Mouse (Mus musculus) Patski (cell line): ENCODE measurements around the gene Shisa7. TPM values are rescaled to one million over a fixed set of nuclear protein-coding genes. Genes with fewer than 3 reads are reported as not detected.
"Not testable (repeated sequence)": the region's sequence is repeated elsewhere in the genome, so short reads cannot be mapped to it uniquely, and the experiment has no call there.

Source experiments
- ATAC-seq: fragments of 100-300 bp; one replicate; pipeline ENCODE4 v1.8.0; 2021
- CTCF ChIA-PET: fragments of 350-600 bp; sonication (Branson Sonifier 250); formaldehyde crosslinking; loops from one replicate; lab custom pipeline; 2022; ENCODE audit warnings: inconsistent platforms; lab: Charles Lee
- POLR2A ChIA-PET: fragments of 350-600 bp; sonication (Branson Sonifier 250); formaldehyde crosslinking; loops from one replicate; lab custom pipeline; 2022; ENCODE audit warnings: antibody characterized with exemption, inconsistent platforms; lab: Charles Lee
- DNase-seq: peaks from one replicate; pipeline ENCODE4 v3.0.0-alpha.2; 2011; ENCODE audit warnings: low read depth, low spot score
- H3K27me3 ChIP-seq: fragments of 371-371 bp; one replicate; pipeline ENCODE4 v1.5.1; 2021
- CTCF ChIP-seq: fragments of 100-300 bp; IDR thresholded peaks from one replicate; pipeline ENCODE4 v1.5.1; 2021
- in situ Hi-C: fragments of 300-500 bp; cut with MboI; formaldehyde crosslinking; loops from 3 replicates; pipeline ENCODE4 v1.11.1; 2018; ENCODE audit warnings: low pct_unique_long_range_greater_than_20kb, mixed read lengths
- polyA plus RNA-seq: library from polyadenylated mRNA; unstranded; gene quantifications from one replicate; pipeline ENCODE4 v1.2.3, GENCODE M21; 2021

Shisa7 gene
- polyA plus RNA-seq: 1.9 TPM

GRCm38 (mm10) chr7:4844245-4844916 lies at the start of gene Shisa7:
Gene Shisa7, minus strand, starts transcription at chr7:4844696.
- CTCF ChIA-PET: interaction anchor here (1.6 kb wide), 1 partner anchor 21 kb away, joined by 4 read pairs; no protein-coding TSS in a partner anchor
- ATAC-seq: no peak
- in situ Hi-C loops: no loop called here
- DNase-seq: no peak
- POLR2A ChIA-PET: no interaction called here
- TF ChIP-seq CTCF: no peak
- H3K27me3 ChIP-seq: peaks cover 35% of the 10 kb centered on the region

- POLR2A ChIA-PET: no interaction called here
- in situ Hi-C loops: no loop called here
- DNase-seq: no peak
Observed at GRCm38 (mm10) chr7:4886680-4887079, 42.2 kb upstream of the Shisa7 start.

GRCm38 (mm10) chr7:4879036-4879435 lies 34.5 kb upstream of the Shisa7 start:
- CTCF ChIA-PET, POLR2A ChIA-PET, ATAC-seq, H3K27me3 ChIP-seq, DNase-seq, in situ Hi-C loops: not testable (repeated sequence)

More at GRCm38 (mm10) chr7:4886680-4887079, 42.2 kb upstream of the Shisa7 start:
- TF ChIP-seq CTCF: no peak
- no peaks in the 10 kb centered on the region for H3K27me3 ChIP-seq
- CTCF ChIA-PET: no interaction called here
- no peak for ATAC-seq

GRCm38 (mm10) chr7:4878186-4878585 lies 33.7 kb upstream of the Shisa7 start:
- H3K27me3 ChIP-seq: no peaks in the 10 kb centered on the region
- ChIA-PET CTCF (no interaction called here), POLR2A (no interaction called here)
- DNase-seq (no peak), ATAC-seq (no peak)
- in situ Hi-C loops: no loop called here
- peak; percentile 47 for TF ChIP-seq CTCF

GRCm38 (mm10) chr7:4877226-4877625 lies 32.7 kb upstream of the Shisa7 start:
- in situ Hi-C loops: no loop called here
- POLR2A ChIA-PET: interaction anchor here (0.8 kb wide), 1 partner anchor 10 kb away, joined by 3 read pairs; no protein-coding TSS in a partner anchor
- TF ChIP-seq CTCF: no peak
- ATAC-seq (peak; percentile 28), DNase-seq (no peak)
- no peaks in the 10 kb centered on the region for H3K27me3 ChIP-seq
- CTCF ChIA-PET: interaction anchor here (1.4 kb wide), 1 partner anchor 21 kb away, joined by 4 read pairs; no protein-coding TSS in a partner anchor

GRCm38 (mm10) chr7:4876753-4877221 lies 32.3 kb upstream of the Shisa7 start, which contains the start of gene Isoc2a:
Gene Isoc2a, plus strand, starts transcription at chr7:4877153.
- no peak for TF ChIP-seq CTCF
- CTCF ChIA-PET: interaction anchor here (1.4 kb wide), 1 partner anchor 21 kb away, joined by 4 read pairs; no protein-coding TSS in a partner anchor
- POLR2A ChIA-PET: no interaction called here
- in situ Hi-C loops: no loop called here
- peak; percentile 54 for DNase-seq
- ATAC-seq: peak; percentile 100
- H3K27me3 ChIP-seq: no peaks in the 10 kb centered on the region

GRCm38 (mm10) chr7:4870133-4870532 lies 25.6 kb upstream of the Shisa7 start, which contains the start of gene Isoc2b:
Gene Isoc2b, minus strand, starts transcription at chr7:4870258.
- no peak for DNase-seq
- ChIA-PET POLR2A (no interaction called here), CTCF (interaction anchor here (1.3 kb wide), 1 partner anchor 30 kb away, joined by 4 read pairs; no protein-coding TSS in a partner anchor)
- TF ChIP-seq CTCF: no peak
- in situ Hi-C loops: no loop called here
- H3K27me3 ChIP-seq: no peaks in the 10 kb centered on the region
- no peak for ATAC-seq

GRCm38 (mm10) chr7:4866631-4867180 lies 22.2 kb upstream of the Shisa7 start:
- in situ Hi-C loops: no loop called here
- H3K27me3 ChIP-seq: no peaks in the 10 kb centered on the region
- ChIA-PET CTCF (interaction anchor here (1.1 to 1.3 kb wide), 2 partner anchors 31 to 60 kb away, joined by 3 read pairs; no protein-coding TSS in a partner anchor), POLR2A (interaction anchor here (0.6 to 1.5 kb wide), 2 partner anchors 11 to 211 kb away, joined by 3 read pairs; no protein-coding TSS in a partner anchor)
- ATAC-seq: no peak
- TF ChIP-seq CTCF: no peak
- no peak for DNase-seq

- TF ChIP-seq CTCF: no peak
- in situ Hi-C loops: no loop called here
- H3K27me3 ChIP-seq: no peaks in the 10 kb centered on the region
- DNase-seq: peak; percentile 55
- ChIA-PET CTCF (interaction anchor here (1.1 to 1.3 kb wide), 2 partner anchors 32 to 59 kb away, joined by 3 read pairs; no protein-coding TSS in a partner anchor), POLR2A (no interaction called here)
- peak; percentile 98 for ATAC-seq
Observed at GRCm38 (mm10) chr7:4865579-4866493, 21.3 kb upstream of the Shisa7 start.

GRCm38 (mm10) chr7:4865090-4865489 lies 20.6 kb upstream of the Shisa7 start:
- H3K27me3 ChIP-seq: no peaks in the 10 kb centered on the region
- in situ Hi-C loops: no loop called here
- peak; percentile 62 for TF ChIP-seq CTCF
- ATAC-seq: peak; percentile 34
- no peak for DNase-seq
- ChIA-PET CTCF (no interaction called here), POLR2A (no interaction called here)
